In genomic region chr1:155050174-155050573, GRCm38 (mm10) we compare ENCODE assay signal across 7 mouse cellular contexts. TPM values are rescaled to one million over a fixed set of nuclear protein-coding genes. Genes with fewer than 3 reads are reported as not detected.
A peak's percentile ranks its signal among the peaks of the same experiment; 100 is the strongest.
DNase-seq lines count a peak whose midpoint lies in the region; ATAC-seq lines count a peak whose summit lies in the region.

No protein-coding gene starts in this region.

- no peak overlapping the region for H3K4me3 ChIP-seq in neural tube, embryonic 12.5 days
- no peak overlapping the region for H3K4me3 ChIP-seq in heart, embryonic 12.5 days

- no peak for DNase-seq in neural tube, embryonic 10.5 days (ENCODE audit: extremely low spot score, low spot score)
- peak; percentile 59 to 72 for DNase-seq in adrenal gland, postnatal 36 days
- peak; percentile 27 to 32 for DNase-seq in left cerebral cortex, postnatal 36 days (ENCODE audit: low spot score in 2 of 2)
- DNase-seq in mesoderm, embryonic 11.5 days (ENCODE audit: low read depth, low spot score): peak; percentile 63
- DNase-seq in thymus, postnatal 4 days: peak; percentile 60

- 0 out of 2 replicates have a peak overlapping the region, but pooled peaks have one; percentile 3 for H3K4me2 ChIP-seq in neural tube, embryonic 12.5 days (replicated peaks)
- no peak overlapping the region for H3K4me2 ChIP-seq in heart, embryonic 12.5 days

- H3K4me1 ChIP-seq in neural tube, embryonic 12.5 days: peaks cover 53% of the 10 kb centered on the region
- peaks cover 61% of the 10 kb centered on the region for H3K4me1 ChIP-seq in heart, embryonic 12.5 days (replicated peaks)

- ATAC-seq in neural tube, embryonic 12.5 days (ENCODE audit: low FRiP score, low read depth): peak; percentile 46; the same call in 1 of the 2 replicates
- peak; percentile 80 for ATAC-seq in heart, embryonic 12.5 days (ENCODE audit: insufficient number of reproducible peaks, low FRiP score)

- no peaks in the 10 kb centered on the region for H3K27me3 ChIP-seq in neural tube, embryonic 12.5 days (replicated peaks)
- H3K27me3 ChIP-seq in heart, embryonic 12.5 days (replicated peaks): no peaks in the 10 kb centered on the region

- H3K36me3 ChIP-seq in neural tube, embryonic 12.5 days: no peaks in the 10 kb centered on the region
- H3K36me3 ChIP-seq in heart, embryonic 12.5 days: no peaks in the 10 kb centered on the region

- H3K9me3 ChIP-seq in neural tube, embryonic 12.5 days: no peaks in the 10 kb centered on the region
- H3K9me3 ChIP-seq in heart, embryonic 12.5 days (replicated peaks): no peaks in the 10 kb centered on the region

- intact Hi-C loops in left cerebral cortex, postnatal 36 days (cut with DNase I): loop anchor here (2.0 kb wide), 1 partner anchor 49 kb away; the partner anchor contains the start of gene Ier5

- H3K27ac ChIP-seq in neural tube, embryonic 12.5 days: no peak overlapping the region
- peak overlapping the region; percentile 52 for H3K27ac ChIP-seq in heart, embryonic 12.5 days (ENCODE audit: poor library complexity, severe bottlenecking)

- 32% methylated on average over 5 of the region's 5 CpGs for WGBS in neural tube, embryonic 12.5 days
- 28% methylated on average over 5 of the region's 5 CpGs for WGBS in heart, embryonic 12.5 days

- no peak overlapping the region for H3K9ac ChIP-seq in neural tube, embryonic 12.5 days
- H3K9ac ChIP-seq in heart, embryonic 12.5 days: peak overlapping the region; percentile 51; the same call in 1 of the 2 replicates

RNA-seq across cellular contexts. Expression of gene Ier5, which starts 49.3 kb away (rescaled TPM):
- 18.9 and 23.2 TPM in 2 replicates for polyA plus RNA-seq in neural tube, embryonic 12.5 days (2016; fragmentation: Nextera tagmentation; extraction: Ambion mirVana)
- 10 to 100 TPM in 1 of 2 experiments, 1 to 10 TPM in 1; 6.1 to 10.4 TPM for total RNA-seq in adrenal gland, postnatal 36 days (2021)
- polyA plus RNA-seq in heart, embryonic 12.5 days (2016; fragmentation: Nextera tagmentation; extraction: Ambion mirVana): 8.9 and 10.9 TPM in 2 replicates
- 10 to 100 TPM; 49.2 to 64.5 TPM for total RNA-seq in left cerebral cortex, postnatal 36 days (2021)

Comparison
In these comparisons a context has a peak if more than half of its experiments do, and no peak if none do; other contexts are left out.
1. RNA of gene Ier5, which starts 49.3 kb away (total RNA-seq): 49.2 to 64.5 TPM in left cerebral cortex, postnatal 36 days; 6.1 to 10.4 TPM in adrenal gland, postnatal 36 days; every median in the first group is over 4 times any median in the second.